In genomic region chr1:55087401-55087904, GRCm38 (mm10) we compare ENCODE assay signal across 8 mouse cellular contexts. TPM values are rescaled to one million over a fixed set of nuclear protein-coding genes. Genes with fewer than 3 reads are reported as not detected.
DNase-seq lines count a peak whose midpoint lies in the region; ATAC-seq and TF ChIP-seq lines count a peak whose summit lies in the region.

No protein-coding gene starts in this region.

- H3K4me1 ChIP-seq in lung, adult 2 months (ENCODE audit: control insufficient read depth, insufficient read depth, low read length): peaks cover 11% of the 10 kb centered on the region
- H3K4me1 ChIP-seq in forebrain, embryonic 14.5 days (ENCODE audit: control insufficient read depth, insufficient read depth, low read length): peaks cover 28% of the 10 kb centered on the region
- H3K4me1 ChIP-seq in hindbrain, embryonic 13.5 days (replicated peaks): peaks cover 46% of the 10 kb centered on the region
- H3K4me1 ChIP-seq in liver, postnatal 0 days (ENCODE audit: insufficient read depth): peaks cover 35% of the 10 kb centered on the region
- peaks cover 15% of the 10 kb centered on the region for H3K4me1 ChIP-seq in stomach, embryonic 15.5 days

- H3K27me3 ChIP-seq in forebrain, embryonic 14.5 days (replicated peaks; ENCODE audit: control insufficient read depth, insufficient read depth, low read length): no peaks in the 10 kb centered on the region
- no peaks in the 10 kb centered on the region for H3K27me3 ChIP-seq in hindbrain, embryonic 13.5 days
- no peaks in the 10 kb centered on the region for H3K27me3 ChIP-seq in liver, postnatal 0 days (ENCODE audit: insufficient read depth, low read length)
- H3K27me3 ChIP-seq in stomach, embryonic 15.5 days (replicated peaks): no peaks in the 10 kb centered on the region

- peak overlapping the region; percentile 89 for H3K4me3 ChIP-seq in lung, adult 2 months (replicated peaks; ENCODE audit: extremely low read depth, low read depth, low read length)
- H3K4me3 ChIP-seq in forebrain, embryonic 14.5 days (ENCODE audit: low read depth, low read length): peak overlapping the region; percentile 94
- peak overlapping the region; percentile 94 for H3K4me3 ChIP-seq in hindbrain, embryonic 13.5 days
- H3K4me3 ChIP-seq in liver, postnatal 0 days (ENCODE audit: low read depth, low read length): peak overlapping the region; percentile 92
- peak overlapping the region; percentile 98 for H3K4me3 ChIP-seq in stomach, embryonic 15.5 days (replicated peaks)

- TF ChIP-seq CTCF in lung, adult 2 months (IDR thresholded peaks at IDR 0.05; ENCODE audit: insufficient read depth, low read length): no peak
- TF ChIP-seq CTCF in brain, embryonic 14.5 days (IDR thresholded peaks at IDR 0.05; ENCODE audit: borderline replicate concordance, extremely low read depth, insufficient read depth, insufficient read length): no peak
- TF ChIP-seq CTCF in liver, postnatal 0 days (IDR thresholded peaks at IDR 0.05; ENCODE audit: low read depth): 0 out of 2 replicates have a peak, but pooled peaks have one; percentile 5

- peak; percentile 59 for ATAC-seq in forebrain, embryonic 14.5 days
- ATAC-seq in hindbrain, embryonic 13.5 days (ENCODE audit: low FRiP score): peak; percentile 59
- ATAC-seq in liver, postnatal 0 days: peak; percentile 33
- ATAC-seq in stomach, embryonic 15.5 days (ENCODE audit: insufficient read depth, low FRiP score, low read depth): peak; percentile 28

- peak overlapping the region; percentile 95 for H3K9ac ChIP-seq in forebrain, embryonic 14.5 days (ENCODE audit: low read length)
- peak overlapping the region; percentile 93 for H3K9ac ChIP-seq in hindbrain, embryonic 13.5 days
- peak overlapping the region; percentile 87 for H3K9ac ChIP-seq in liver, postnatal 0 days (replicated peaks)
- H3K9ac ChIP-seq in stomach, embryonic 15.5 days: peak overlapping the region; percentile 95

- H3K9me3 ChIP-seq in forebrain, embryonic 14.5 days (replicated peaks; ENCODE audit: control insufficient read depth, low read length): no peaks in the 10 kb centered on the region
- H3K9me3 ChIP-seq in hindbrain, embryonic 13.5 days: no peaks in the 10 kb centered on the region
- H3K9me3 ChIP-seq in liver, postnatal 0 days (ENCODE audit: low read length): peaks cover 2% of the 10 kb centered on the region; the same call in 1 of the 2 replicates
- H3K9me3 ChIP-seq in stomach, embryonic 15.5 days: no peaks in the 10 kb centered on the region

- peak overlapping the region; percentile 91 for H3K27ac ChIP-seq in forebrain, embryonic 14.5 days (ENCODE audit: low read depth, low read length)
- H3K27ac ChIP-seq in hindbrain, embryonic 13.5 days: peak overlapping the region; percentile 96
- H3K27ac ChIP-seq in liver, postnatal 0 days (ENCODE audit: low read depth): peak overlapping the region; percentile 98
- H3K27ac ChIP-seq in stomach, embryonic 15.5 days: peak overlapping the region; percentile 96

- WGBS in lung, adult 2 months: under 1% methylated on average over 57 of the region's 57 CpGs
- under 1% methylated on average over 51 of the region's 57 CpGs for WGBS in forebrain, embryonic 14.5 days
- 0% methylated on average over 37 of the region's 57 CpGs for WGBS in hindbrain, embryonic 13.5 days
- WGBS in liver, postnatal 0 days (ENCODE audit: insufficient replicate concordance): 0% methylated on average over 26 of the region's 57 CpGs
- under 1% methylated on average over 52 of the region's 57 CpGs for WGBS in stomach, embryonic 15.5 days

- peaks cover 52% of the 10 kb centered on the region for H3K36me3 ChIP-seq in forebrain, embryonic 14.5 days (ENCODE audit: control insufficient read depth, insufficient read depth, low read length)
- H3K36me3 ChIP-seq in hindbrain, embryonic 13.5 days: peaks cover 42% of the 10 kb centered on the region
- peaks cover 24% of the 10 kb centered on the region for H3K36me3 ChIP-seq in liver, postnatal 0 days (replicated peaks; ENCODE audit: insufficient read depth, low read length)
- peaks cover 20% of the 10 kb centered on the region for H3K36me3 ChIP-seq in stomach, embryonic 15.5 days

- no peak for DNase-seq in lung, adult 2 months
- DNase-seq in lung, postnatal 4 days: no peak
- DNase-seq in brain, embryonic 14.5 days (ENCODE audit: low read depth): no peak
- no peak for DNase-seq in forebrain, embryonic 14.5 days (ENCODE audit: low spot score)
- no peak for DNase-seq in liver, postnatal 0 days
- DNase-seq in spleen, postnatal 14 days (ENCODE audit: low spot score in 2 of 2): no peak

- no peak for TF ChIP-seq EP300 in liver, postnatal 0 days (IDR thresholded peaks at IDR 0.05; ENCODE audit: low read depth)

- peak overlapping the region; percentile 92 for H3K4me2 ChIP-seq in forebrain, embryonic 14.5 days (ENCODE audit: low read length)
- peak overlapping the region; percentile 95 for H3K4me2 ChIP-seq in hindbrain, embryonic 13.5 days
- peak overlapping the region; percentile 94 for H3K4me2 ChIP-seq in liver, postnatal 0 days (ENCODE audit: low read depth, low read length)
- peak overlapping the region; percentile 61 for H3K4me2 ChIP-seq in stomach, embryonic 15.5 days

- TF ChIP-seq POLR2A in lung, adult 2 months (IDR thresholded peaks at IDR 0.05; ENCODE audit: borderline replicate concordance, extremely low read depth, low read depth, low read length): peak; percentile 71; the same call in 1 of the 2 replicates
- TF ChIP-seq POLR2A in brain, embryonic 14.5 days (IDR thresholded peaks at IDR 0.05; ENCODE audit: borderline replicate concordance, extremely low read depth, insufficient read depth, insufficient read length, poor library complexity, severe bottlenecking): peak; percentile 71

RNA-seq across cellular contexts. Expression of gene Hspe1, which starts 0.5 kb away (rescaled TPM):
- 10.8 and 13.1 TPM in 2 replicates for polyA plus RNA-seq in lung, adult 2 months (2012; rRNA removed)
- polyA plus RNA-seq in brain, embryonic 14.5 days (2012; rRNA removed): 160 and 176 TPM in 2 replicates
- 257 and 283 TPM in 2 replicates for polyA plus RNA-seq in forebrain, embryonic 14.5 days (2014; fragmentation: Nextera tagmentation; extraction: Ambion mirVana)
- polyA plus RNA-seq in hindbrain, embryonic 13.5 days (2015; fragmentation: Nextera tagmentation; extraction: Ambion mirVana): 265 and 290 TPM in 2 replicates
- 513 and 558 TPM in 2 replicates for polyA plus RNA-seq in liver, postnatal 0 days (2015; fragmentation: Nextera tagmentation; extraction: Ambion mirVana)
- 499 and 561 TPM in 2 replicates for polyA plus RNA-seq in stomach, embryonic 15.5 days (2015; fragmentation: Nextera tagmentation; extraction: Ambion mirVana)

RNA-seq across cellular contexts. Expression of gene Hspd1, which starts 0.6 kb away (rescaled TPM):
- 12.2 and 19.2 TPM in 2 replicates for polyA plus RNA-seq in lung, adult 2 months (2012; rRNA removed)
- 108 and 128 TPM in 2 replicates for polyA plus RNA-seq in brain, embryonic 14.5 days (2012; rRNA removed)
- polyA plus RNA-seq in forebrain, embryonic 14.5 days (2014; fragmentation: Nextera tagmentation; extraction: Ambion mirVana): 240 and 246 TPM in 2 replicates
- polyA plus RNA-seq in hindbrain, embryonic 13.5 days (2015; fragmentation: Nextera tagmentation; extraction: Ambion mirVana): 287 and 288 TPM in 2 replicates
- polyA plus RNA-seq in liver, postnatal 0 days (2015; fragmentation: Nextera tagmentation; extraction: Ambion mirVana): 288 and 295 TPM in 2 replicates
- 436 and 499 TPM in 2 replicates for polyA plus RNA-seq in stomach, embryonic 15.5 days (2015; fragmentation: Nextera tagmentation; extraction: Ambion mirVana)

RNA-seq across cellular contexts. Expression of gene Coq10b, which starts 34.9 kb away (rescaled TPM):
- 8.7 and 11.2 TPM in 2 replicates for polyA plus RNA-seq in lung, adult 2 months (2012; rRNA removed)
- polyA plus RNA-seq in brain, embryonic 14.5 days (2012; rRNA removed): 20.3 and 24.9 TPM in 2 replicates
- 39.5 and 44.1 TPM in 2 replicates for polyA plus RNA-seq in forebrain, embryonic 14.5 days (2014; fragmentation: Nextera tagmentation; extraction: Ambion mirVana)
- 31.6 and 33.4 TPM in 2 replicates for polyA plus RNA-seq in hindbrain, embryonic 13.5 days (2015; fragmentation: Nextera tagmentation; extraction: Ambion mirVana)
- polyA plus RNA-seq in liver, postnatal 0 days (2015; fragmentation: Nextera tagmentation; extraction: Ambion mirVana): 20.6 and 24.4 TPM in 2 replicates
- polyA plus RNA-seq in stomach, embryonic 15.5 days (2015; fragmentation: Nextera tagmentation; extraction: Ambion mirVana): 20.5 and 21.2 TPM in 2 replicates

RNA-seq across cellular contexts. Expression of gene Mob4, which starts 43.6 kb away (rescaled TPM):
- 7.0 and 11.1 TPM in 2 replicates for polyA plus RNA-seq in lung, adult 2 months (2012; rRNA removed)
- 57.3 and 58.9 TPM in 2 replicates for polyA plus RNA-seq in brain, embryonic 14.5 days (2012; rRNA removed)
- polyA plus RNA-seq in forebrain, embryonic 14.5 days (2014; fragmentation: Nextera tagmentation; extraction: Ambion mirVana): 173 and 187 TPM in 2 replicates
- polyA plus RNA-seq in hindbrain, embryonic 13.5 days (2015; fragmentation: Nextera tagmentation; extraction: Ambion mirVana): 190 and 200 TPM in 2 replicates
- 40.1 and 42.2 TPM in 2 replicates for polyA plus RNA-seq in liver, postnatal 0 days (2015; fragmentation: Nextera tagmentation; extraction: Ambion mirVana)
- 144 and 156 TPM in 2 replicates for polyA plus RNA-seq in stomach, embryonic 15.5 days (2015; fragmentation: Nextera tagmentation; extraction: Ambion mirVana)

Comparison
In these comparisons a context has a peak if more than half of its experiments do, and no peak if none do; other contexts are left out.
1. RNA of gene Hspe1, which starts 0.5 kb away (polyA plus RNA-seq): 513 to 558 TPM in liver, postnatal 0 days, 499 to 561 TPM in stomach, embryonic 15.5 days, 265 to 290 TPM in hindbrain, embryonic 13.5 days, 257 to 283 TPM in forebrain, embryonic 14.5 days and 160 to 176 TPM in brain, embryonic 14.5 days; 10.8 to 13.1 TPM in lung, adult 2 months; every median in the first group is over 10 times any median in the second.
2. Peak in every context shown above with its lines, with median percentiles within 50 percentile points of each other: H3K4me3 ChIP-seq, ATAC-seq, H3K27ac ChIP-seq, H3K4me2 ChIP-seq and H3K9ac ChIP-seq.